Mouse (Mus musculus): ENCODE measurements around the gene Prkci.

DNA sequence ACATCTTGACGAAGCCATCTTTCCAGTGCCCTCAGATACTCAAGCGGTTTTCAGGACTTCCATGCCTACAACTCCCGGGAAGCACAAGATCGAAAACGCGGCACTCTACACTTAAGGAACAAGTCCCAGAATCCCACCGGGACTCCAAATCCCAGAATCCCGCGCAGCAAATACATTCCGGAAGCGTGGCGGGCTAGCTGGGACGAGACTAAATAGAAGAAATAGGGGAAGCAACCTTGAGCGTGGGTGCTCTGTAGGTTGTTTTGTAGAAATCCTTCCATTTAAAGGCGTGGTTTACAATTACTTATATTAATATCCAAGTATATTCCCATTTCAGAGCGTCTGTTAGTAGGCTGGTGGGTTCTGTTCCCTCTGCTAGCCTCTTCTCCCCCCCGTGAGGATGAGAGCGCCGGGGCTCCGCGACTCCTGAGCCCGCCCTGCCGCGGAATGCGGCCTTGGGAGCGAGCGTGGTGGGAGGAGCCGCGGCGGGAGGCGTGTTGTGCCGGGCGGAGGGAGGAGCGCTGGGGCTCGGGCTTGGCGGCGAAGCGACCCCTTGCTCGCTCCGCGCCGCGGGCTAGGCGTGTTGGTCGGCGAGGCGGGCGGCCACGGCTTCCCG is at the start of gene Prkci:
- peak; percentile 71 for TF ChIP-seq POLR2A (IDR thresholded peaks at IDR 0.05; ENCODE audit: extremely low read depth, insufficient read depth, low read length)
- TF ChIP-seq CTCF (IDR thresholded peaks at IDR 0.05; ENCODE audit: extremely low read depth, insufficient read depth, low read length) = no peak
